Mouse (Mus musculus) embryonic facial prominence, embryonic 13.5 days (tissue): Measurements from ENCODE around the gene Dnttip2. TPM values are rescaled to one million over a fixed set of nuclear protein-coding genes. Genes with fewer than 3 reads are reported as not detected.

Experiments used
- microRNA counts: library from miRNA; unstranded; fragments of <30 nt; microRNA quantifications from one replicate; lab custom pipeline; 2016
- microRNA-seq: library from miRNA; unstranded; fragments of <30 nt; microRNA quantifications from one replicate; pipeline ENCODE4, GENCODE M21; 2016
- polyA plus RNA-seq: library from polyadenylated mRNA; unstranded; fragments of >200 nt; fragmentation: Nextera tagmentation; extraction: Ambion mirVana; gene quantifications from 2 replicates; pipeline ENCODE4 v1.2.1, GENCODE M21; 2015

Gene Dnttip2
- polyA plus RNA-seq, 1 experiment from 2014 or later: 83.3 TPM

MicroRNAs encoded within 50 kb of the gene (microRNA counts, 519-probe panel; counts per million panel counts)
- microRNA mmu-miR-760 (lab: Ali Mortazavi, UCI): 2,032 counts per million, percentile 53 among the panel's probes with 10 or more counts

Small RNA genes within 50 kb of the gene (microRNA-seq; reads per million reads assigned to microRNA genes)
- gene Gm22903: not detected
- gene Mir760: 76.2 reads per million, percentile 49 among the genes with 10 or more reads in this experiment

Other genes starting within 250 kb of the Dnttip2 start
- gene Abca4, start 229.9 kb upstream of the Dnttip2 start, polyA plus RNA-seq: 0.65 and 0.94 TPM in 2 replicates
- 53.1 and 59.7 TPM in 2 replicates for gene Gclm, start 28.8 kb upstream of the Dnttip2 start, polyA plus RNA-seq
- 8.6 and 9.4 TPM in 2 replicates for gene Bcar3, start 19.7 kb downstream of the Dnttip2 start, polyA plus RNA-seq